Mouse (Mus musculus) right cerebral cortex, adult 2 months (tissue): ENCODE results near the gene Sval2.

Experiments used
- DNase-seq, 2 experiments: peaks; one replicate each; pipeline ENCODE4 v3.0.0; 2021 to 2022; ENCODE audit warnings: low spot score in 2 of 2

Gene Sval2

GRCm38 (mm10) chr6:41852689-41853088 is at the start of gene Sval2:
Gene Sval2, plus strand, starts transcription at chr6:41852989.
- DNase-seq: no peak

- DNase-seq: no peak
Measured at GRCm38 (mm10) chr6:41824086-41824485, 28.7 kb upstream of the Sval2 start.

GRCm38 (mm10) chr6:41829516-41829915 is 23.3 kb upstream of the Sval2 start:
- DNase-seq: no peak

GRCm38 (mm10) chr6:41847235-41847634 is 5.6 kb upstream of the Sval2 start, which contains the start of gene Pip:
Gene Pip, plus strand, starts transcription at chr6:41847535.
- no peak for DNase-seq

- no peak for DNase-seq
Measured at GRCm38 (mm10) chr6:41864038-41864437, 11.2 kb downstream of the Sval2 start.

GRCm38 (mm10) chr6:41911625-41912024 is 58.8 kb downstream of the Sval2 start:
- DNase-seq: no peak
